Mouse (Mus musculus): Measurements from ENCODE around the gene Pawr.
"Not testable (repeated sequence)": the region's sequence is repeated elsewhere in the genome, so short reads cannot be mapped to it uniquely, and the experiment has no call there.

Gene Pawr

GRCm38 (mm10) chr10:108436365-108436764 is 104.4 kb downstream of the Pawr start:
- DNase-seq (ENCODE audit: low read depth, low spot score), result peak; percentile 20

GRCm38 (mm10) chr10:108440251-108440650 is 108.3 kb downstream of the Pawr start:
- not testable (repeated sequence) for DNase-seq (ENCODE audit: low read depth, low spot score)

GRCm38 (mm10) chr10:108443931-108444876 is 112.3 kb downstream of the Pawr start:
- DNase-seq (ENCODE audit: low read depth, low spot score), result no peak

GRCm38 (mm10) chr10:108445123-108445522 is 113.2 kb downstream of the Pawr start:
- no peak for DNase-seq (ENCODE audit: low read depth, low spot score)

- no peak for DNase-seq (ENCODE audit: low read depth, low spot score)
Observed at GRCm38 (mm10) chr10:108445606-108446005, 113.7 kb downstream of the Pawr start.

- peak; percentile 79 for DNase-seq (ENCODE audit: low read depth, low spot score)
Observed at GRCm38 (mm10) chr10:108446041-108446931, 114.4 kb downstream of the Pawr start.

GRCm38 (mm10) chr10:108447211-108447610 is 115.3 kb downstream of the Pawr start:
- DNase-seq (ENCODE audit: low read depth, low spot score), result no peak

- no peak for DNase-seq (ENCODE audit: low read depth, low spot score)
Observed at GRCm38 (mm10) chr10:108448421-108448820, 116.5 kb downstream of the Pawr start.

GRCm38 (mm10) chr10:108450401-108450800 is 118.5 kb downstream of the Pawr start:
- DNase-seq (ENCODE audit: low read depth, low spot score), result no peak

- no peak for DNase-seq (ENCODE audit: low read depth, low spot score)
Observed at GRCm38 (mm10) chr10:108451516-108451915, 119.6 kb downstream of the Pawr start.

GRCm38 (mm10) chr10:108452421-108452820 is 120.5 kb downstream of the Pawr start:
- no peak for DNase-seq (ENCODE audit: low read depth, low spot score)

GRCm38 (mm10) chr10:108453561-108453960 is 121.6 kb downstream of the Pawr start:
- peak; percentile 20 for DNase-seq (ENCODE audit: low read depth, low spot score)

- no peak for DNase-seq (ENCODE audit: low read depth, low spot score)
Observed at GRCm38 (mm10) chr10:108454691-108455117, 122.8 kb downstream of the Pawr start.

- DNase-seq (ENCODE audit: low read depth, low spot score), result no peak
Observed at GRCm38 (mm10) chr10:108455204-108455603, 123.3 kb downstream of the Pawr start.

- no peak for DNase-seq (ENCODE audit: low read depth, low spot score)
Observed at GRCm38 (mm10) chr10:108455883-108456282, 124.0 kb downstream of the Pawr start.

- DNase-seq (ENCODE audit: low read depth, low spot score), result no peak
Observed at GRCm38 (mm10) chr10:108457054-108457453, 125.1 kb downstream of the Pawr start.

GRCm38 (mm10) chr10:108461862-108462261 is 129.9 kb downstream of the Pawr start:
- DNase-seq (ENCODE audit: low read depth, low spot score), result no peak
